In genomic region chr5:103540612-103541011, GRCm38 (mm10) we compare ENCODE assay signal across 15 mouse cellular contexts.
"Had no signal": no experiment of that assay in that cellular context is flagged by ENCODE, and none has a peak within 500 bp of the region (broad histone marks: within the 10 kb centered on the region; RNA-seq: fewer than 3 reads in every experiment).

No protein-coding gene starts in this region.

- H3K9me3 ChIP-seq: liver, embryonic 15.5 days; midbrain, embryonic 15.5 days; neural tube, embryonic 13.5 days; stomach, embryonic 15.5 days had no signal

- H3K36me3 ChIP-seq: liver, embryonic 15.5 days; midbrain, embryonic 15.5 days; stomach, embryonic 15.5 days had no signal

- H3K4me3 ChIP-seq: left cerebral cortex, adult 2 months; liver, embryonic 15.5 days; midbrain, embryonic 15.5 days; neural tube, embryonic 13.5 days; stomach, embryonic 15.5 days had no signal

- H3K27ac ChIP-seq: left cerebral cortex, adult 2 months; liver, embryonic 15.5 days; midbrain, embryonic 15.5 days; stomach, embryonic 15.5 days had no signal

- H3K27me3 ChIP-seq: liver, embryonic 15.5 days; midbrain, embryonic 15.5 days; neural tube, embryonic 13.5 days; stomach, embryonic 15.5 days had no signal

- DNase-seq: kidney, adult 18-20 months; kidney, postnatal 10 days; kidney, postnatal 4 days; lung, adult 2 months; lung, postnatal 36 days; retina, postnatal 1 day; thymus, adult 2 months; thymus, postnatal 25 days had no signal

- H3K9ac ChIP-seq: liver, embryonic 15.5 days; midbrain, embryonic 15.5 days; neural tube, embryonic 13.5 days; stomach, embryonic 15.5 days had no signal

- H3K4me1 ChIP-seq: liver, embryonic 15.5 days; neural tube, embryonic 13.5 days; stomach, embryonic 15.5 days had no signal

- H3K4me2 ChIP-seq: liver, embryonic 11.5 days; liver, embryonic 15.5 days; midbrain, embryonic 11.5 days; midbrain, embryonic 15.5 days; neural tube, embryonic 13.5 days; stomach, embryonic 15.5 days had no signal
